Mouse (Mus musculus) natural killer cell, adult 2 months (primary cell): Measurements from ENCODE around the gene Gpr1.
"Not testable (repeated sequence)": the region's sequence is repeated elsewhere in the genome, so short reads cannot be mapped to it uniquely, and the experiment has no call there.

Source experiments
- DNase-seq, 2 experiments: peaks; one replicate each; pipeline ENCODE4 v3.0.0; 2022; ENCODE audit warnings: low spot score in 2 of 2

Gpr1 gene

DNA sequence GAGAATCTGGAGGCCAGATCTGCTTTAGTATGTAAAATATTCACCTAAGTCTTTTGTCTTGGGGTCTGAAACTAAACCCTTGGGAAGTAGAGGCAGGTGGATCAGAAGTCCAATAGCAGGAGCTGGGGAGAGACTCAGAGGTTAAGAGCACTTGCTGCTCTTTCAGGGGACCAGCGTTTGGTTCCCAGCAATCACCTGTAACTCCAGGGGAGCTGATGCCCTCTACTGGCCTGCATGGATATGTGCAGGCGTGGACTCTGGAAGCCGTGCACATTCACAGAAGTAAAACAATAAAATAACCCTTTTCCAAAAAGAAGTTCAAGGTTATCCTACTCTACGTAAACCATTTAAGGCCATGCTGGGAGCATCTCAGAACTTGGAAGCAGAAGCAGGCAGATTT, 4.9 kb upstream of the Gpr1 start:
- DNase-seq, result no peak

DNA sequence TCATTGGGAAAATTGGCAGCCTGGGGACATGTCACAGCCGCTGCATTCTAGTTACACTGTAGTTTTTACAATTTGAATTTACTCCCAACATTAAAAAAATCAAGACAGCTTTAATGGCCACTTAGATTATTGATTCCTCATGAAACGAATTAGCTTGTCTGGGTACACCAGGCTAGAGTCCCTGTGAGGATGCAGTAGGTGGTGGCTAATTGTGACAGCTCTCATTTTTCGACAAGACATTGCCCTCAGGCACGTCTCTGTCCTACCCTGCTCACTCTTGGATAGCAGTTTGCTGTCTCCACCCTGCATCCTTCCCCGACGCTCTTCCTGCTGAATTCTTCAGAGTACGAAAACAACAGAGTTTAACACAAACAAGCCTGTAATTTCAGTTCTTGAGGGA, 288 bp upstream of the Gpr1 start:
- DNase-seq, result no peak

DNA sequence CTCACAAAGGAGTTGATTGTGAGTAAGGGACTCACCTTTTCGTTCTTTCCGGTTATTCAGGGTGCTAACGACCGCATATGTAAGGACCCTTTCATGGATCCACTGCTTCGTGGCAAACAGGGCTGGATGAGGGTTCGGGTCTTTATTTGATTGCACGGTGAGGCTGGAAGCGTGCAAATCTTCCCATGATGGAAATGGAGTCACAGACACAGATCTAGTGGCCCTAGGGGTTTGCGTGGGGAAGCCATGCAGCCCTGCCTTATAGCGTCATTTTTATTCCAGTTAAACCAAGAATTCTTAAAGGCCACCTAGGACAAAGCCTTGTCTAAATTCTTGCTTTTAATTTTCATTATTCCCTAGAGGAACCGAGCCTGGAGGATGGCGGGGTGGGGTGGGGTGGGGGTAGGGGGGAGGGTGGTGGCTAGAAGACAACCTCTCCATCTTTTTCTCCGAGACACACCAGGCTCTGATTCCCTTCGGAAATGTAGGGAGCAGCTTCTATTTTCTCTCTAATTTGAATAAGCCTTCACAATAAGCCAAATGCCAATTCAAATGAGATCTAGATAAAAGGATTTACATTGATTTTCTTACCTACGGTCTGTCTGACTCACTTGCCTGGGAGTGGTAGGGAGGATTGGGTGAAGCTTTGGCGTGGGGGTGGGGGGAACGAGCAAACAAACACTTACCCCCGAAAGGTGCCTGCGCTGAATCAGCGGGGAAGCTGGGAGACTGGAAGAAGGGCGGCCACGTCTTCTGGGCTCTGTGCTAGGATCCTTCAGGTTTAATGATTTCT, 669 bp downstream of the Gpr1 start:
- DNase-seq, result no peak

DNA sequence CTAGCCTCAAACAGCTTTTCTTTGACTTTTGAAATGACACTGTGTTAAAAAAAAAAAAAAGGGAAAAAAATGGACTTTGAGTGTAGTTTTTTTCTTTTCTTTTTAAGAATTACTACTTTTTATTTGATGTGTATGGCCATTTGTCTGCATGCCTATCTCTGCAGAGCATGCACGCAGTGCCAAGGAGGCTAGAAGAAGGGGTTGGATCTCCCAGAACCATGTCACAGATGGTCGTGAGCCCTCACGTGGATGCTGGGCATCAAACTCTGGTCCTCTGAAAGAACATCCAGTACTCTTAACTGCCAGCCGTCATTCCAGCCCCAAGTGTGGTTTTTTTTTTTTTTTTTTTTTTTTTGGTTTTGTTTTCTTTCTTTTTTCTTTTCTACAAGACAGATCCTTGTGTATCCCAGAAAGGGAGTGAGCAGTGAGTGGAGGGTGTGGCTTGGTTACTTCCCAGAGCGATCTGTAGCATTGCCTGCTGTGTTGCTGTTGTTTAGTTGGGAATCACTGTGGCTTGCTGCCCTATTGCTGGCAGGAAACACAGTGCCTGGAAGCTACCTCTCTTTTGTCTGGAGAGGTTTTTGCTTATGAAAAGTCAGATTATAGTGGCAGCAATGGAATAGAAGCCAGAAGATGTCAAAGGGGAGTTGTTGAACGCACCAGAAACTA, 4.3 kb downstream of the Gpr1 start:
- no peak for DNase-seq

DNA sequence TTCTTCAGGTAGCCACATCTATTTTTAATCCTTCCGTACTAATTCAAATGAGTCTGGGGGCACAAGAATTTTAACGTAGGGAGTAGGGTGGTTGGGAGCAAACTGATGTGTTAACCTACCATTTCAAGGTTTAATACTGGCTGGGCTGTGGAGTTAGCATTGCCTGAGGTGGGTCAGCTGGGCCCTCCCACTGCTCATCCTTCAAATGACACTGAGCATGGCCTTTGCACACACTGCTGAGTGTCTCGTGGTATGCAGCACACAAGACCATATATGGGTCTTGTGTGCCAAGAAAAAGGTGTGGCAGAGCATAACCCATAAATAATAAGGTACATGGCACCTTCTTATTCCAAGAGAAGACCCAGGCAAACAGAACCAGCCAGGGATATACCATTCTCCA, 6.7 kb downstream of the Gpr1 start:
- no peak for DNase-seq

DNA sequence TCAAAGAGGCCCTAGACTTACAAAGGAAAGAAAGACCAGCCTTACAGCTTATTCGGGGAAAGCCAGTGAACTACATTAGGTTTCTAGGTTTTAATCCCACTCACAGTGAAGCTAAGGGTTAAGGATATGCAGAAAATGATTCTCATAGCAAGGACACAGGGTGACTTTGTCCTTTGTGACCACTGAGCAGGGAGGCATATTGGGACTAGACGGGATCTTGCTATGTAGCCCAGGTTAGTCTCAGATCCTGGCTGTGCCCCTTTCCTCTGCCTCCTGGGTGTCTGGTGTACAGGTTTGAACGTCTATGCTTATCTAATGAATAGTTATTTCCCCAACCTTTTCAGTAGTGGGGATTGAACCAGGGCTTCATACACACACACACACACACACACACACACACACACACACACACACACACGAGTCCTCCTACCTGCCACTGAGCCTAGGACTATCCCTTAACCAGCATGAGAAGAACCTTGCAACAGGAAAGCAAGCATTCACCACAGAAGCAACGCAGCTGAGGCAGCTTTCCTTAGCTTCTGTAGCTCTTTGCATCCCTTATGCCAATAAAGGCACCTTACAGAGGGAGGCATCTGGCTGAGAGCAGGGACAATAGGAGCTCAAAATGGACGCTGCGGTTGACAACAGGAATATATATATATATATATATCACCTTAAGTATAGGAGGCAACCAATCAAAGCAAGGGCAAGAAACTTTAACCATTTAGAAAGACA, 9.5 kb downstream of the Gpr1 start:
- no peak for DNase-seq

DNA sequence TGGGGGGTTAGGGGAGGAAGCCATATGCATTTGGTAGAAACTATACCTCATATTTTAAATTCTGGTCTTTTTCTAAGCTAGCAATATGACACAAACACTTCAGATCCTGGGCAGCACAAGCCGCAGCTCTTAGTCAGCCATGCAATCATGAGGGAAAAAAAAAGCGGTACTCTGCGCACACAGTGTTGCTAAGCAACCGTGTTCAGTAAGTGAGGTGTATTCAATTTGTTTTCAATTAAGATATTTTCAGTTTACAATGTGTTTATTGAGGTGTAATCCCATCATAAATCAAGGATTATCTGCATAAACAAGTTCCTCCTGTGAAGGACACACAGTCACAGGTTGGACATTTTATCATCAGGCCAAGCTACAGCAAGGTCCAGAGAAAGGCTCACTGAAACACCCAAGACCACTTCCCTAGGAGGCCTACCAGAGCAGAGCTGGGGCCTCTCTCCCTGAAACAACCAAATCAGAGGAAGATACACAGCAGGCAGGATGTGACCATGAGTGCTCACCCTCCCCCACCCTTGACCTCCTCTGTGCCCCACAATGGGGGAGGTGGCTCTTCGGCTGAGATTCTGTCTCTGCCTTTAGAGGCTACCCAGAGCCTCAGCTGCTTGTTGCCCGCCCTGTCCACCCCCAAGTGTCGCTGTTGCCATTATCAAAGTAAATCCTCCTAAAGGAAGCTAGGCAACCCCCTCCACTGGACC, 10.2 kb downstream of the Gpr1 start:
- no peak for DNase-seq

DNA sequence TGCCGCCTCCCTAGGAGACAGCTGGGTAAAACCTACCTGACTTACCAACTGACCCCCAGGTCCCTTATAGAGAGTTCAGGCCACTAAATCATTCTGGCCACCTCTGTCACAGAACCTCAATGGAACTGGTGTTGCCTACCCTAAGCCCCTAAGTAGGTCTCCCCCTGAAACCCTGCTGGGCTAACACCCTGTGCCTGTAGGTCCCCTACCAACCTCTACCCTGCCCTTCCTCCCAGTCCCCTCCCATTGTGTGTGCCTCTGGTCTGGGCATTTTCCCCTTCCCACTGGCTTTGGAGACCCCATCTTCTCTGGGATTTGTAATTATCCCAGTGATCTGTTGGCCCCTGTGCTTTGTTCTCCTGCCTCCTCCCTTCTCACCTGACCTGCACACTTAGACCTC, 10.9 kb downstream of the Gpr1 start:
- no peak for DNase-seq

DNA sequence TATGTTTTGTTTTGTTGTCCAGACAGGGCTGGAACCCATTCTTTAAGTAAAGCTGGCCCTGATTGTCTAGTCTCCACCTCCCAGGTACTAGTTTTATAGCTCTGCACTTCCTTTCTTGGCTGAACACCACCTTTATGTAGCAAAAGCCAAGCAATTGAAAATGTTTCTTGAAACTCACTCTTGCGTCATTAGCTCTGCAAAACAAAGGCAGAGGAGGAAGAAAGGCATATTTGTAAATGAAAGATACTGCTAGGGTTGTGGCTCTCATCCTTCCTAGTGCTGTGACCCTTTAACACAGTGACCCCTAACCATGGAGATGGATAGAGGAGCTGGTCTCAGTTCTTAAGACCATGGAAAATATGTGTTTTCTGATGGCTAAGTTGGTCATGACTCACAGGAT, 12.7 kb downstream of the Gpr1 start:
- no peak for DNase-seq

DNA sequence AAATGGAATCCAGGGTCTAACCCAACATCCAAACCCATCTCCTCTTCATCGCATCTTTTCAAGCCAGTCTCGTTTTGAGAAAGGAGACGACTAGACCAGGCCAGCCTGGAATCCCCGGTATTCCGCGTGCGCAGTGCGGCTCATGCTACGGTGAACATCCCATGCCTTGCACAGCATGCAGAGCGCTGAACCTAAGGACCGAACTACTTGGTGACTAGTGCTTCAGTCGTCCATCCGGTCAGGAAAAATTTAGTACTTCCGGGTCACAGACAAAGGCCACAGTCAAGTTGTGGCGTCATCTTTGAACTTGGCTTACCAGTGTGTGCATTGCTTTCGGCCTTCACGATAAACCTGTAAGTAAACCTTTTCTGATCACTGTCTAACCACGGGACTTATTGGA, 14.0 kb downstream of the Gpr1 start:
- no peak for DNase-seq

DNA sequence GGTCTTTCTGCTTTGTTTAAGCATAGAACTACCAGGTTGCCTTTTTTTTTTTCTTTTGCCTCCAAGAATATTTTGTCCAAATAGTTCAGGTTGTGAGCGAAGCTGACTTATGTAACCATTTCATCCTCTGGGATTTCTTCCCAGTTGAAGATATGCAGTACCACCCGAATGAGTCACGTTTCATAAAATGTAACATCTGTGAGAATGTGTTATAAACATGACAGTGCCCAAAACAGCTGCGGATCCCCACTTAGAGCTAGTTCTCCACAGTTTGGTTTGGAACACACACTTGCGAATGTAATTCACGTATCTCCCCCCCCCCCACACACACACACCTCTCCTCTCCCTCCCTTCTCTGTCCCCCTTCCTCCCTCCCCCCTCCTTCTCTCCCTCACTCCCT, 15.0 kb downstream of the Gpr1 start:
- no peak for DNase-seq

DNA sequence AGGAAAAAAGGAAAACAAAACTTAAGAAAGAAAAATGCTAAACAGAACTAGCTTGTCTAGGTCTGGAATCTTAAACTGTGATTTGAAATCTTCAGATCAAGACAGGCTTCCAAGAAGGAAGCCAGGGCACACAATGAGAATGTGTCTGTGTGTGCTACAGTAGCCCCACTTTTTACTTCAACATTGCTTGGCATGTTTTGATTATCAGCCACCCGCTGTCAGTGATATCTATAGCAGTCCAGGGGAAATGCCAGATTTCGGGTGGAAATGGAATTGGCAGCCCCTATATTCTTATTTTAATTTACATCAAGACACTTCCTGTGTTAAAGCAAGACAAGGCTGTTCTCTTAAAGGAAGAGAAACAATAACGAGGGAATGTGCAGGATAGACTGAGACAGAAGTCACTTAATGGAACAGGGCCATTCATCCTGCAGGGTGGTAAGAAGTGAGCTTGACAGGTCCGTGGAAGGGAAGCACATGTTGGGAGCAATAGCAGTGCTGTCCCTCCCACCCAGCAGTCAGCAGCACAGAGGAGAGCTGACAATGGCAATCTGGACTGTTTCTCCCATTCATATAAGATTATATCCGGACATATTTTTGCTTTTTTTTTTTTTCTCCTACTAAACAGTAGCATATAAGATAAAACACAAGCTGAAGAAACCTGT, 18.4 kb downstream of the Gpr1 start:
- no peak for DNase-seq

DNA sequence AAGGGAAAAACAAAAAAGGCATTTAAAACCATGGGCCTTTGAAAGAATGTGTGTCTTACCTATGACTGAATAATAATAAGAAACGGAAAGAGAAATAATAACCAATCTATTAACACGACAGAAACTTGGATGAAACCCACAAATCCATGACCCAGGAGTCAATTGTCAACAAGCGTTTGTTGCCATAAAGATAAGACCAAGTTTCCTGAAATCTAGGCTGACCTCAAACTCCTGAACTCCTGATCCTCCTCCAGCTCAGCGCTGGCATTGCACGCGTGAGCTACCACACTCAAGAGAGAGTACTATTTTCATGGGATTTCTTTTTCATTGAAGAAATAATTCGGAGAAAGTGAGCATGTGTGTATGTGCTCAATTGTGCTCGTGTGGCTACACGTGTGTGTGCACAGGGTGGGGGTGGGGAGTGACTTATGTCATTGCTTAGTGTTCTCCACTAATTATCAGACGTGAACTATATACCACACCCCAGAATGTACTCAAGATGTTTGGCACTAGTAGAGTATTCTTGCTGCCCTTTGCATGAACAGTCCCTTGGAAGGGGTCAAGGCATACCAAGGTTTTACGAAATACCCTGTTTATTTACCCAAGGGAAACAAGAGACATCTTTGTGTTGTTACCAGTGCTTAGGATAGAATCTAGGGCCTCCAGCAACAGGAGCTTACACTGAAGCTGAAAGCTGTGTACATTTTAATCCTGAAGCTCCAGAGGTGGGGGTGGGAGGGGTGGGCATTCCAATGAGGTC, 21.9 kb downstream of the Gpr1 start:
- DNase-seq, result no peak

DNA sequence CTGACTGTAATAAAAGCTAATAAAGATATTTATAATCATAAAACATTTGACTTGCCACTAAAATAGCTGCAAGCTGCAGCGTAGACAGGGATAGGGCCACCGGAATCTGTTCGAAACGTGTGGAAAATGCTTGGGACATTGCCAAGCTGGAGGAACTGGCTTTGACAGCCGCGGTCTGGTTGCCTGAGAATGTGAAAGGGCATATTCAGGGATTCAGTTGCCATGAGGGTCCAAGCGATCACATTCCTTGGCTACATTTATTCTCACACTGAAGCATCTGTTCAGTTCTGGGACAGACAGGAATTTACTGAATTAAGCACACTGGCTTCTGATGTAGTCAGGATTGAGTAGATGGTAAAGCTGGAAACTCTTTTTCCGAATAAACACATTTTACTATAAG, 23.5 kb downstream of the Gpr1 start:
- no peak for DNase-seq

DNA sequence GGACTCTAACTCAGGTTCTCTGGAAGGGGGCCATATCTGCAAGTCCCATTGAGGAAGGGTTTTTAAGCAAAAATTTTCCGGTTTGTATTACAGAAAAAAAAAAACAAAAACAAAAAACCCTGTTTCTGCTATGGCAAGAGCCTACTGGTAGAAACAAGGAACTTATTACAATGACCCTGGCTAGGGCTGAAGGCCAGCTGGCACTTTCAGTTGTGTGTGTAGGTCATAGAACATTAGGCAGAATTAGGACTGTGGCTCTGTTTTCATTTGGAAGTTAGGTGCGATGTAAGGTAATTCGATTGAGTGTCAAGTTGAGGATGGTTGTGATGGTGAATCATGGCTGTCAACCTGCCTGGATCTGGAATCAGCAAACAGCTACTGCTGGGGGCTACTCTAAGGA, 25.8 kb downstream of the Gpr1 start:
- no peak for DNase-seq

DNA sequence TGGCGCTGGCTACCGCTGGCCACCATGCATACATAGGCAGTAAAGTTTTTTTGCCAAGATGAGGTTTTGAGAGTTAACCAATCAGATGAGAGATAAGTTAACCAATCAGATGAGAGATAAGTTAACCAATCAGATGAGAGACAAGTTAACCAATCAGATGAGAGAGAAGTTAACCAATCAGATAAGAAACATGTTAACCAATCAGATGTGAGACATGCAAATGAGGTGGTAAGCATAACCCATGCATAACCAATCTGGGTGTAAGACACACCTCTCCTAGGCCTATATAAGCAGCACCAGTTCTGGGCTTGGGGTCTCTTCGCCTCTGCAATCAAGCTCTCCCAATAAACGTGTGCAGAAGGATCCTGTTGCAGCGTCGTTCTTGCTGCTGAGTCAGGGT, 28.9 kb downstream of the Gpr1 start:
- DNase-seq, result not testable (repeated sequence)

DNA sequence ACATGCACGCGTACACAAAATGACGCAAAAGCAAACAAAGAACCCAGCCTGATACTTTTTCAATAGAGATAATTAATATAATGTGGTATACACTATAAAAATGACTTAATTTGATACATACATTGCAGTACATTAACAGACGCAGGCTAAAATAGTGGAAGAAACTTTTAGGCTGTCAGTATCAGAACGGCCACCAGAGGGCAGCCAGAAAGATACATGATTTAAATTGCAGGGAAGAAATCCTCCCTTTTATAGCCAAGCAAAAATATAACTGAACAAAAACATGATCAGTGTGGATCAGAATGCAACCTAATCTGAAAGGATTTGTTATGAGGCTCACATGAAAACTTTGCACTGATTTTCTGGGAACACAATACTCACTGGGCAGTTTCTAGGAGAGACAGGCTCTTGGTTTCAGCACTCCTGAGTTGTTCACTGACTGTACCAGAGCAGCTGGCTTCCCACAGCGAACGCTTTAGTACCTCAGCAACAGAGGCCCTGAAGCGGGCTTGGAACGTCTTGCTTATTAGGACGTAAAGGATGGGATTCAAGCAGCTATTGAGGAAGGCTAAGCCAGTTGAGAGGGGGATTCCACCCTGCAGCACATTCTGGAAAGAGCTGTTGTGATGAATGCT, 31.6 kb downstream of the Gpr1 start:
- DNase-seq, result peak; percentile 15 to 46

DNA sequence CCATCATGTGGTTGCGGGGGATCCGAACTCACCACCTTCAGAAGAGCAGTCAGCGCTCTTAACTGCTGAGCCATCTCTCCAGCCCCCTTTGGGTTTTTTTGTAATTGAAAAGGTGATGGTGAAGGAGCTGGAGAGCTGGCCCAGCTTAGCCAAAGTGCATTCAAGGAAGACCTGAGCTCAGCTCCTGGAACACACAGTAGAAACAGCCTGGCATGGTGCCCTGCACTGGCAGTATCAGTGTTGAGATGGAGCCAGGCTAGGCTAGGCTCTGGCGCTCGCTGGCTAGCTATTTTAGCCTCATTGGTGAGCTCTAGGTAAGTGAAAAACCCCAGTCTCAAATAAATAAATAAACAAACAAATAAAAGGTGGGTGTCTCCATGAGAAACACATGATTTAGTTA, 32.1 kb downstream of the Gpr1 start:
- no peak for DNase-seq

DNA sequence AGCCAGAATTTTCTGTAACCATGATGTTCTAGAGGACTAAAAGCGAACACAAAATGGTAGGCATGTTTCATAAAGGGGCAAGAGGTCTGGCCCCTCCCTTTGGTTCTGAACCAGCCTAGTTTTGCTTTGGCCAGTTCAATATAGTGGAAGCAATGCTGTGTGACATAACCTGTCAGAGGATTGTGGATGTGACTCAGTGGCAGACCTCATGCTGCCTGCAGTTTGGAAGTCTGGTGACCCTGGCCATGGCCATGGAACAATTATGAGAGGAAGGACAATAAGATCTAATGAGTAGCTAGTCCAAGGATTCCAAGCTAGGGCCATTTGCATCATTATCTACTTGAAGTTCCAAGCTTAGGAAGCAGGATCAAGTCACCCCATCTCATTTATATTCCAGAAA, 32.9 kb downstream of the Gpr1 start:
- DNase-seq, result no peak

DNA sequence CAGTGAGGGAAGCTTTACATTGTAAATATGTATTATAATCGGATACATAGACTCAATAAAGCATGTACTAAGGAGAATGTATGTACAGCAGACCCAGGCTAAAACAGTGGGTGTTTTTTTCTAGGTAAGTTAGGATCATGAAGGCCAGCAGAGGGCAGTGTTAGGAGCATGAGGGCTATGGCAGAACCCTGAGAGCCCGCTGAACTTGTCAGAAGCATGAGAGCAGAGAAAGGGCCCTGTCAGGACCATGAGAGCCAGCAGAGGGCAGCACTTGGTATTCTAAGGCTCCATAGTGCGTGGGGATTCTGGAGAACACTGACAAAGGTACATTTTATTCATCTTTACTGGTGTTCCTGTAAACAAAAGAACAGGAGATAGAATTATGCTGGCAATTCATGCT, 33.3 kb downstream of the Gpr1 start:
- peak; percentile 91 to 95 for DNase-seq

DNA sequence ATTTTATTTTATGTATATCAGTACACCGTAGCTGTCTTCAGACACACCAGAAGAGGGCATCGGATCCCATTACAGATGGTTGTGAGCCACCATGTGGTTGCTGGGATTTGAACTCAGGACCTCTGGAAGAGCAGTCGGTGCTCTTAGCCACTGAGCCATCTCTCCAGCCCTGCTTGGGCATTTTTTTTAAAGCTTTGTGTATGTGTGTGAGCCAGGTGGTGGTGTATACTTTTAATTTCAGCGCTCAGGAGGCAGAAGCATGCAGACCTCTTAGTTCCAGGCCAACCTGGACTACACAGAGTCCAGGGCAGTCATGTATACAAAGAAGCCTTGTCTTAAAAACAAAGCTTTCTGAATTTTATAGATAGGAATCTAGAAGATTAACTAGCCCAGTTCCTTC, 33.8 kb downstream of the Gpr1 start:
- not testable (repeated sequence) for DNase-seq
